Mouse (Mus musculus) heart, embryonic 12.5 days (tissue): ENCODE measurements around the gene Tmem218. TPM values are rescaled to one million over a fixed set of nuclear protein-coding genes. Genes with fewer than 3 reads are reported as not detected.

ENCODE experiments used
- ATAC-seq: fragments of 200-750 bp; cut with Nextera tagmentation; 2 replicates; pipeline ENCODE4 v1.8.0; 2017; ENCODE audit warnings: moderate TSS enrichment, moderate library complexity; ENCODE audit not compliant: insufficient number of reproducible peaks, low FRiP score
- H3K27ac ChIP-seq: fragments of 300-500 bp; sonication (generic); 2 replicates; pipeline ENCODE4 v1.5.1; 2016; ENCODE audit warnings: mild to moderate bottlenecking, moderate library complexity; ENCODE audit not compliant: poor library complexity, severe bottlenecking
- H3K27me3 ChIP-seq: fragments of 300-500 bp; sonication (generic); replicated peaks from 2 replicates; pipeline ENCODE4 v1.6.1; 2016; ENCODE audit warnings: mild to moderate bottlenecking, moderate library complexity
- H3K36me3 ChIP-seq: fragments of 300-500 bp; sonication (generic); 2 replicates; pipeline ENCODE4 v1.6.1; 2016; ENCODE audit warnings: mild to moderate bottlenecking, moderate library complexity
- H3K4me1 ChIP-seq: fragments of 300-500 bp; sonication (generic); replicated peaks from 2 replicates; pipeline ENCODE4 v1.6.1; 2016; ENCODE audit warnings: mild to moderate bottlenecking
- H3K4me2 ChIP-seq: fragments of 300-500 bp; sonication (generic); 2 replicates; pipeline ENCODE4 v1.6.1; 2016; ENCODE audit warnings: mild to moderate bottlenecking, moderate library complexity
- H3K4me3 ChIP-seq: fragments of 300-500 bp; sonication (generic); 2 replicates; pipeline ENCODE4 v1.5.1; 2016; ENCODE audit warnings: mild to moderate bottlenecking
- H3K9ac ChIP-seq: fragments of 300-500 bp; sonication (generic); 2 replicates; pipeline ENCODE4 v1.6.1; 2016; ENCODE audit warnings: mild to moderate bottlenecking, moderate library complexity
- H3K9me3 ChIP-seq: fragments of 300-500 bp; sonication (generic); replicated peaks from 2 replicates; pipeline ENCODE4 v1.6.1; 2016; ENCODE audit warnings: mild to moderate bottlenecking, moderate library complexity
- WGBS: fragments of 180-500 bp; shearing (Covaris S2); methylation state at CpG from one replicate; pipeline ENCODE4 v1.1.7; 2016; 5-methylcytosine and 5-hydroxymethylcytosine counted together
- polyA plus RNA-seq: library from polyadenylated mRNA; unstranded; fragments of >200 nt; fragmentation: Nextera tagmentation; extraction: Ambion mirVana; gene quantifications from 2 replicates; pipeline ENCODE4 v1.2.1, GENCODE M21; 2016

The Tmem218 gene
- polyA plus RNA-seq, 1 experiment from 2014 or later: 8.2 TPM

DNA sequence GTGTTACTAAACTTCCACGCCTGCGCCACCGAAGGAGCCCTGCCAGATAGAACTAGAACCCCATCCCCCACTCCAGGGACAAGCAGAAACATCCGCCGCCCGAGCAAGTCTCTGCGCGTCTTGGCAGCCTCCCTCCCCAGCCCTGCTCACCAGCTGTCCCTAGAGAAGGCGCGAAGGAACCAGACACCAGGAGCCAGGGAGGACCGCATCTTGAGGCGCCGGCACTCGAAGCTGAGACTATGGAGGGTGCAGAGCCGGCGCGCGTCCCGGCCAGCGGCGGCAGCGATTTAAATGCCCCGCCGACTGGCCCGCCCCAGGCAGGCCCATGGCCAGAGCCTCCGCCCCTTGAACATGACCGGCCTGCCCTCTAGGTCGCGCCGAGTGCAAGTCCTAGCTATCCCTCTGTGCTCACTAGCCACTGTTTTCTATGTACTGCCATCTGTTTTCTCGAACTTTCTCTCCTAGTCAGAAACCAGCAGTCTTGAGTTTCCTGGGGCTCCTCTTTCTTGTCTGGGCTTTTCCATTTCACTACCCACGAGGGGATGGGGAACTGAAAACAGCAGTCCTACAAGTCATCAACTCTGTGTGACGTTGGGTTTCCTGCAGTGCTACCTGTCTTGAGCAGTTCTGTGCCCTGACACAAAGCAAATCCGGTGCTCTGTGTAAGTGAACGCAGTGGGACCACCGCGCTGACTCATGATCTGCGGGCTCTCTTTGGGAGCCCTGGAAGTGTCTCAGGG is 47.3 kb downstream of the Tmem218 start, which contains the start of gene Slc37a2:
Gene Slc37a2, minus strand, starts transcription at position 590 of the 740 bp plus-strand sequence.
- peak within 1 kb of the TSS; percentile 56 for H3K4me3 ChIP-seq
- WGBS: 2% methylated on average over 38 of the region's 38 CpGs
- H3K36me3 ChIP-seq: no peaks in the 10 kb centered on the region
- peaks cover 5% of the 10 kb centered on the region for H3K4me1 ChIP-seq
- peak within 1 kb of the TSS; percentile 94 for H3K4me2 ChIP-seq
- peak within 1 kb of the TSS; percentile 66 for H3K9ac ChIP-seq
- 0 out of 2 replicates have a peak, but pooled peaks cover 6% of the 10 kb centered on the region for H3K27me3 ChIP-seq
- no peaks in the 10 kb centered on the region for H3K9me3 ChIP-seq
- ATAC-seq: peak; percentile 82
- H3K27ac ChIP-seq: no peak within 1 kb of the TSS

DNA sequence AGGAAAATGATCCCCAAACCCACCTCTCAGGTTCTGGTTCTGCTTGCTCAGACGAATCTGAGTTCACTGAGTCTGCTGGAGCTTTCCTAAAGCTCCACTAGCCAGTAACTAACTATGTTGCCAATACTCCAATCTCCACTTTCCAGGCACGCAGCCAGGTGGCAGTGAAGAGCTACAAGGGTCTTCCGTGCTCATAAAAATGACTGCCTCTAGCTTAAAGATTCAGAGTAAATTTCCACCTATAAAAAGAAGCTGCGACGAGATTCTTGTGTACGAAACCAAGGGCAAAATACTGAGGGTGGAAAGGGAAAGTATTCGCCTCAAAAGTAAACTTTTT is 47.8 kb downstream of the Tmem218 start:
- no peak overlapping the region for H3K27ac ChIP-seq
- H3K36me3 ChIP-seq: no peaks in the 10 kb centered on the region
- H3K4me1 ChIP-seq: peaks cover 5% of the 10 kb centered on the region
- 30% methylated on average over 7 of the region's 7 CpGs for WGBS
- H3K4me3 ChIP-seq: peak overlapping the region; percentile 56
- H3K4me2 ChIP-seq: peak overlapping the region; percentile 94
- H3K27me3 ChIP-seq: 0 out of 2 replicates have a peak, but pooled peaks cover 6% of the 10 kb centered on the region
- no peaks in the 10 kb centered on the region for H3K9me3 ChIP-seq
- peak; percentile 62; the same call in 1 of the 2 replicates for ATAC-seq
- H3K9ac ChIP-seq: peak overlapping the region; percentile 66

DNA sequence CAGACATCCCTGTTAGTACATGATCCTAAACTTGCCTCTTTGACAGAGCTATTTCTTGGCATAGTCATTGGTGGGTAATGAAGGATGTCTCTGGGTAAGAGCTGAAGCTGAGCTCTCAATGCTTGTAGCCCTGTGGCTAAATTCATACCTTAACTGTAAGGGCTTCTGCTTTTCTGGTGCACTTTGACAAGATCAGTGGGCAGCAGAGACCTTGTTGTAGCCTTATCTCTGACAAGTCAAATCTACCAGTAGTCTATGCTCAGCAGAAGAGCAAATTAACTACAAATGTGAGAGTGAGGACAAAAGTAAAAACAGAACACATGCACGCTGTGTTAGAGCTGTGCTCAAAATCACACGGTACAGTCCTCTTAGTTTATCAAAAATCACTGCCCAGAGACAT is 58.6 kb downstream of the Tmem218 start:
- WGBS: 82% methylated on average over 2 of the region's 2 CpGs
- no peak for ATAC-seq
- Histone ChIP-seq H3K9me3 (no peaks in the 10 kb centered on the region), H3K36me3 (no peaks in the 10 kb centered on the region), H3K4me3 (no peak overlapping the region), H3K9ac (no peak overlapping the region), H3K27ac (no peak overlapping the region), H3K27me3 (no peaks in the 10 kb centered on the region), H3K4me1 (no peaks in the 10 kb centered on the region), H3K4me2 (no peak overlapping the region)

Other genes with a start within 250 kb of the Tmem218 start
- 8.2 and 8.8 TPM in 2 replicates for gene Pknox2, start 60.8 kb upstream of the Tmem218 start, polyA plus RNA-seq
- gene Slc37a2, start 47.5 kb downstream of the Tmem218 start, polyA plus RNA-seq: 1.2 and 1.5 TPM in 2 replicates
- gene Ccdc15, start 140.2 kb downstream of the Tmem218 start, polyA plus RNA-seq: 5.4 and 5.6 TPM in 2 replicates
- 0.06 TPM in 1 of 2 replicates, not detected in the other for gene Hepacam, start 159.1 kb downstream of the Tmem218 start, polyA plus RNA-seq
- 4.6 and 6.2 TPM in 2 replicates for gene Robo4, start 193.7 kb downstream of the Tmem218 start, polyA plus RNA-seq
- 0.10 and 0.20 TPM in 2 replicates for gene Robo3, start 225.0 kb downstream of the Tmem218 start, polyA plus RNA-seq